Mouse (Mus musculus): ENCODE data around the gene Usp37.

DNA sequence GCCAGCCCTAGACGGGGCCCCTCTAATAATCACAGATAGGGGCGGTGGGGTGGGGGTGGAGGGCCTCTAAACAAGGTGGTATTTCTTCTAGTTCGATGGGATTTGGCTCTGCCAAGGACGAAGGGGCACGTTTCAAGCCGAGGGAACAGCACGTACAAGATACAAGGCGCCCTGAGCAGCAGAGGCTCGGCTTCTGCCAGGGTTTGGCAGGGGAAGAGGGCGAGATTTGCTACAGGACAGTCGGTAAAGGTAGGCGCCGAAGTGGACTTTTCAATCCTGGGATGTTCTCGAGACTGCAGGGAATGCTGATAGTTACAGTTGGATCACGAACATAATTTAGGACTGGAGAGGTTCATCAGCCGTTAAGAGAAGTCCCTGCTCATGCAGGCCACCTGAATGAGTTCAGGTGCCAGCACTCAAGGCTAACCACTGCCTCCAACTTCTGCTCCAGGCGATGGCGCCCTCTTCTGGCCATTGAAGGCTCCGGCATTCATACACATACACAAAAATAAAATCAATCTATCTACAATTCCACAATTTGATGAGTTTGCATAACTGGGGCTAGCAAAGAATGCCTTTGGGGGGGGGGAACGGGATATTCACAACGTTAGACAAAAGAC lies 153.7 kb downstream of the Usp37 start:
- TF ChIP-seq CTCF (IDR thresholded peaks at IDR 0.05; ENCODE audit: low read depth, low read length) (peak; percentile 95), POLR2A (IDR thresholded peaks at IDR 0.05; ENCODE audit: insufficient read depth, low read length) (no peak)

Data from ES-Bruce4 (cell line).